Mouse (Mus musculus): ENCODE results near the gene Cygb. TPM values are rescaled to one million over a fixed set of nuclear protein-coding genes. Genes with fewer than 3 reads are reported as not detected.
"Not testable (repeated sequence)": the region's sequence is repeated elsewhere in the genome, so short reads cannot be mapped to it uniquely, and the experiment has no call there.

The Cygb gene
- polyA plus RNA-seq, 1 experiment from 2014 or later: 3.5 TPM

DNA sequence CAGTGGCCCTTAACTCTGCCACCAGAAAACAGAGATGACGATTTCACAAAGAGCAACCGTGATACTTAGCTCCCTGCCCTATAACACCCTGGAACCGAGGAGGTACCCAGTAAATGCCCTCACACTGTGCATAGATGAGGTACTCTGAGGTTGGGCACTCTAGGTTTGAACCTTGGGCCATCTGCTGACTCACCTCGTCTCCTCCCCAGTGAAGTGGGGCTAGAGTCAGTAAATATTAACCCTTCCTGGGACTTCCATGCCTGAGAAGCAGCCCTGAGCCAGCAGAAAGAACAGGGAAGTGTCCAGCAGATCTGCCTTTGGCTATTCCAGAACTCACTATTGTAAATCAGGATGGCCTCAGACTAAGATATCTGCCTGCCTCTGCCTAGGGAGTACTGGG lies 29.7 kb upstream of the Cygb start:
- H3K36me3 ChIP-seq: peaks cover 46% of the 10 kb centered on the region
- no peak overlapping the region for H3K4me3 ChIP-seq
- H3K4me2 ChIP-seq (replicated peaks): no peak overlapping the region
- ATAC-seq (ENCODE audit: low FRiP score, low read depth): no peak
- WGBS: 88% methylated on average over 4 of the region's 4 CpGs
- H3K9ac ChIP-seq (replicated peaks): no peak overlapping the region
- H3K27ac ChIP-seq (replicated peaks): no peak overlapping the region
- no peaks in the 10 kb centered on the region for H3K27me3 ChIP-seq
- no peaks in the 10 kb centered on the region for H3K9me3 ChIP-seq
- H3K4me1 ChIP-seq: no peaks in the 10 kb centered on the region

DNA sequence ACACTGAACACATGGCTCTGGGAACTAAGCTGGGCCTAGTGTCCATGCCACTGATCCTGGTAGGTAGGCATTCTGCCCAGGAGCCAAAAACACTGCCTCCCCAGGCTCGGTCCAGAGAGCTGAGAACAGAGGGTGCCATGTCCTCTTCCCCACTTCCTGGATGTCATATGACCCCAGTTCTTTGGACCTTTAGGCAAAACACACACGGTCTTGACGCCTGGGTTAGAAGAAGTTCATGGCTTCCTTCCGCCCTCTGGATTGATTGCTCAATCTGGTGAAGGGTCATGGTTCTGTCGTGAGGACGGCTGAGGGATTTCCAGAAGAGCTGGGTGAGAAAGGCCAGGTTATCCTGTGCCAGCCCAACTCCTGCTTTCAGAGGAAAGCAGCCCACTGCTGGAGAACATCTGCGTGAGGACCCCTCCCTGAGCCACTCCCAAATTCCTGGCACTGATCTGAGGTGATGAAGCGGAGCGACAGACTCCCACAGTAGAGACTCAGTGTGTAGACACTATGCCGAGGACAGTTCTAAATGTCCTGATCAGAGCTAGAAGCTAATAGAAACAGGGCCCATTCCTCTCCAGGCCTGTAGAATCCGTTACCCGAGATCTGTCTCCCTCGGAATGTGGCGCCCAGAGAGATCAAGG lies 28.5 kb upstream of the Cygb start:
- no peak overlapping the region for H3K27ac ChIP-seq (replicated peaks)
- H3K4me2 ChIP-seq (replicated peaks): no peak overlapping the region
- no peaks in the 10 kb centered on the region for H3K9me3 ChIP-seq
- peaks cover 56% of the 10 kb centered on the region for H3K36me3 ChIP-seq
- no peak overlapping the region for H3K4me3 ChIP-seq
- no peak overlapping the region for H3K9ac ChIP-seq (replicated peaks)
- no peaks in the 10 kb centered on the region for H3K4me1 ChIP-seq
- 83% methylated on average over 14 of the region's 14 CpGs for WGBS
- no peak for ATAC-seq (ENCODE audit: low FRiP score, low read depth)
- H3K27me3 ChIP-seq: no peaks in the 10 kb centered on the region

DNA sequence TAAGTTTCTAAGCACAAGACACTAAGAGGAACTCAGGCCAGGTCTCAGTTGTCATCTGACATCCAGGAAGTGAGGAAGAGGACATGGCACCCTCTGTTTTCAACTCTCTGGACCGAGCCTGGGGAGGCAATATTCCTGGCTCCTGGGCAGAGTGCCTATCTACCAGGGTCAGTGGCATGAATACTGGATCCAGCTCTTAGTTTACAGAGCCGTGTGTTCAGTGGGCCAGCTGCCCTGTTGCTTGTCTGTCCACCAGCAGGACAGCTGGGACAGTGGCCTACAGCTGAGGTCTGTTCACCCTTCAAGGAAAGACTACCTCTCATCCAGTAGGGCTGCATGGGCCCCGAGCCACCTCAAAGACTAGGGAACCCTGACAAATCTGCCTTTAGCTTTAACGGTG lies 27.0 kb upstream of the Cygb start:
- H3K27me3 ChIP-seq: no peaks in the 10 kb centered on the region
- no peaks in the 10 kb centered on the region for H3K4me1 ChIP-seq
- no peak overlapping the region for H3K9ac ChIP-seq (replicated peaks)
- H3K4me2 ChIP-seq (replicated peaks): no peak overlapping the region
- WGBS: 87% methylated on average over 4 of the region's 4 CpGs
- no peak overlapping the region for H3K27ac ChIP-seq (replicated peaks)
- H3K36me3 ChIP-seq: peaks cover 71% of the 10 kb centered on the region
- H3K9me3 ChIP-seq: no peaks in the 10 kb centered on the region
- no peak overlapping the region for H3K4me3 ChIP-seq
- ATAC-seq (ENCODE audit: low FRiP score, low read depth): no peak

DNA sequence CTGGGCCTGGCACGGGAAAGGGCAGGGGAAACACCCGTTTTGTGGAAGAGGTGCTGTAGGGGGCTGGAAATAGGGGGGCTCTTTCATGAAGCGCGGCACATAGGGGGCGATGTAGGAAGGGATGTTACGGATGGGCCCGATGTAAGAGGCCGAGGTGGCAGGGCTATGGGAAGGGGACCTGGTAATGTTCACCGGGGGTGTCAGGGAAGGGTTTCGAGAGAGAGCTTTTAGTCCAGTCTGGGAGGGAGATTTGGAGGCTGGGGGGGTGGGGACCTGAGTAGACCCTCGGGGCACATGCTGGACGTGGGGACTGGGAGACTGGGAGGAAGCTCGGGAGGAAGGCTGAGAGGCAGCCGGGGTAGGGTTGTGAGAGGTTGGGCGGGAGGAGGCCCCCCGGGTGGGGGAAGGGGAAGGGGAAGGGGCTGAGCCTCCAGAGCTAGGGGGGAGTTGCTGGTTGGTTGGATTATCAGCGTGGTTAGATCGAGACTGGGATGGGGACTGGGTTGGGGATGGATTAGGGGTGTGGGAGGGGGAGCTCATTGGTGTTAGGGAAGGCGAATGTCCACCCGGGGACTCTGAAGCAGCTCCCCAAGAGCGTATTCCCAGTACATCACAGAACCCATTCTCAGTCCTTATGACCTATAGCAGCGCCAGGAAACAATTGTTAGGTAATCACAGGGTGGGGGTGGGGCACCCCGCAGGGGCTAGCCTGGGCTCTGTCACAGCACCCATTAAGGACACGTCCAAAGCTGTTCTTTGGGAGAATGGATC lies 26.4 kb upstream of the Cygb start:
- H3K4me3 ChIP-seq: no peak overlapping the region
- H3K27me3 ChIP-seq: no peaks in the 10 kb centered on the region
- H3K4me2 ChIP-seq (replicated peaks): no peak overlapping the region
- 73% methylated on average over 24 of the region's 24 CpGs for WGBS
- H3K27ac ChIP-seq (replicated peaks): no peak overlapping the region
- no peak for ATAC-seq (ENCODE audit: low FRiP score, low read depth)
- no peaks in the 10 kb centered on the region for H3K9me3 ChIP-seq
- no peak overlapping the region for H3K9ac ChIP-seq (replicated peaks)
- no peaks in the 10 kb centered on the region for H3K4me1 ChIP-seq
- H3K36me3 ChIP-seq: peaks cover 74% of the 10 kb centered on the region

DNA sequence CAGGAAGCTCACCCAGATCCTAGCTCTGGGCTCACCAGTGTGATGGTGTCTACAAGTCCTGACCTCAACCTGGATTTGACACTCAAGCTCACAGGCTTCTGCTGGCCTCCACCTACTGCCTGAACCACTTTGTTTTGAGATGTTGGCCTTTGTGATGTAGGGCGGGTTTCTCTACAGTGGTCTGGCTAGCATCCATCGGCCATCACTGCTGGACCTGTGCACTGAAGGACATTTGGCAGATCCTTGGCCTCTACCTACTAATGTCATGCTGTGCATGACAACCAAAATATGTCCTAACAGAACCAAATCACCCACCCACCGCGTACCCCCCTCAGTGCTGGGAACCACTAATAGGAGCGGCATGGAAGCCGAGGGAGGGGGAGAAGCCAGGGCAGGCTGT lies 25.0 kb upstream of the Cygb start:
- 97% methylated on average over 6 of the region's 6 CpGs for WGBS
- no peak for ATAC-seq (ENCODE audit: low FRiP score, low read depth)
- Histone ChIP-seq H3K36me3 (peaks cover 76% of the 10 kb centered on the region), H3K27ac (replicated peaks) (no peak overlapping the region), H3K4me1 (peaks cover 4% of the 10 kb centered on the region; the same call in 1 of the 2 replicates), H3K9ac (replicated peaks) (no peak overlapping the region), H3K4me3 (no peak overlapping the region), H3K27me3 (no peaks in the 10 kb centered on the region), H3K4me2 (replicated peaks) (no peak overlapping the region), H3K9me3 (no peaks in the 10 kb centered on the region)

DNA sequence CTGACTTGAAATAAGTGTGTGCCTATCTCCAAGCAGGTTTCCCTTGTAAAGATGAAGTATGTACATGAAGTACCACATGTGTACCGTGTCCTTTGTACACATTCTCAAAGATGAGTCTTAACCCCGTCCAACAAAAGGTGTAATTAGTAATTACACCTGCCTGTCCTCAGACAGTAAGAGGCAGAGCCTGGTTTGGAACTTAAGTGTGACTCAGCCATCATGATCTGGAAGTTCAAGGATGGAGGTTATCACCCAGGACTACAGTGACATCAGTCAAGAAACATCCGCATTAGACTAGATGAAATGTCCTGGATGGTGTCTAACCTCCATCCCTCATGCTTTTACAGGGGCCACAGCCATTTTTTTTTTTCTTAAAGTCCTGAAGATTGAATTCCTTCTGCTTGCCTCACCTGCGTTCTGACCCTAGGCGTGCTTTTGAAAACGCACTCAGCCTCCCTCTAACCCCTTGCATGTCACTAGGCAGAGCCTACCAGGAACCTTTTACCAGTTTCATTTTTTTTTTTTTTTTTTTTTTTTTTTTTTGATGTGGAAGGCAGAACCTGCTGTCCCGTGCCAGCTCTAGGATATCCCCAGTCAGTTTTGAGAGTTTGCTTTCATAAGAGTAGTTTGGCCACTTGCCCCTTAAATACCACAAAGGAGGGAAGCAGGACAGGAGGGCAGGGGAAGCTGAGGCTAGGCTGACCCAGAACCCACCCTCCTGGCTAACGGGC lies 23.8 kb upstream of the Cygb start:
- Histone ChIP-seq H3K4me3 (no peak overlapping the region), H3K4me2 (replicated peaks) (no peak overlapping the region), H3K9me3 (no peaks in the 10 kb centered on the region), H3K9ac (replicated peaks) (no peak overlapping the region), H3K4me1 (peaks cover 14% of the 10 kb centered on the region), H3K27me3 (no peaks in the 10 kb centered on the region), H3K36me3 (peaks cover 78% of the 10 kb centered on the region), H3K27ac (replicated peaks) (no peak overlapping the region)
- WGBS: 88% methylated on average over 8 of the region's 8 CpGs
- ATAC-seq (ENCODE audit: low FRiP score, low read depth): no peak

DNA sequence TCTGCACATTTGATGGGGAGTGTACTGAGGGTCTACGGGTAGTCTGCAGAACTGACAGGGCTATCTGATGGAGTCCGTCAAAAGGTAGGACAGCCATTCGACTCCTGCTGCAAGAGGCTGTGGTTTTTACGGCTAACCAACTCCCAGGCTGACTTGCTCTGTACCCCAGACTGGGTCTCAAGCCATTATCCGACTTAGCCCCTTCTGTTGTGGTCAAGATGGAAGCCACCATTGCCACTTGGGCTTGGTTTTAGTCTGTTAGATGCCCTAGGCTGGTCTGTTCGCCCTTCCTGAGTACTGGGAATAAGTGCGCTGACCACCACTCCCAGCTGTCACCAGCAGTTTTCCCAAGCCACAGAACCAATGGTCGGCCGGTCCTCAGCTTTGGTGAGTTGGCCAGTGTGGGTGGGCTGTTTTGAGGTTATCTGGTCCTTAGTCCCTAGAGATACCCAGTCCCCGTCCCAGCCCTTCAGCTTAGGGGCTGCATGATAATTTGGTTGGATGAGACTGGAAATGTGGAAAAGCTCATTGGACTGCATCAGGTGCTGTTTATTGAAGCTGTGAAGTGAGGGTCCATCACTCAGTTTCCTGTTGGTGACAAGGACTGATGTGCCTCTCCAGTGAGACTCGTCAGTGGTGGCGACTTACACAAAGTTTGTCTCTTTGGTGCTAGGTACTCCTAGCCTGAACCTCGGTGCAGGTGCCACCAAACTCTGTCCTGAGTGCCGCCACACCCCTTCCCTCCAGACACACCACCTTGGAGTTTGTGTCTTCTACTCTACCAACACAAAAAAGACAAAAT lies 22.3 kb upstream of the Cygb start:
- Histone ChIP-seq H3K27me3 (no peaks in the 10 kb centered on the region), H3K36me3 (peaks cover 67% of the 10 kb centered on the region), H3K4me2 (replicated peaks) (no peak overlapping the region), H3K4me3 (no peak overlapping the region), H3K9ac (replicated peaks) (no peak overlapping the region), H3K9me3 (no peaks in the 10 kb centered on the region), H3K4me1 (peaks cover 22% of the 10 kb centered on the region), H3K27ac (replicated peaks) (no peak overlapping the region)
- ATAC-seq (ENCODE audit: low FRiP score, low read depth): no peak
- 93% methylated on average over 14 of the region's 14 CpGs for WGBS

DNA sequence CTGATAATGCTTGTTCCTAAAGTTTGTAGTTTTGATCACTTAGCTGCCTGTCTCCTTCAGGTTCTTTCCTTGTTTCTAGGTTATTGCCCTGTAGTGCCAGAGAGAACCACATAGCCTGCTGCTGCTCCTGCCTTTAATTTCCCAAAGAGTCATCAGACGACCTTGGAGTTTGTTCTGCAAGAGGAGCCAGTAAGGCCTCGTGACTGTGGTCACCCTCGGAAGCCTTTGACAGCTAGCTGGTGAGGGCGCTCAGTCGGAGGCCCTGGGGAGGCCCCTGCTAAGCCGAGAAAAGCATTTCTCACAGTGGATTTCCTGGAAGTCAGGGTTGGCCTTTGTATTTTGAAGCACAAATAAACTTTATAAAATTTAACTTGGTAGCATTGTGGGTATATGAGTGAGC lies 21.3 kb upstream of the Cygb start:
- H3K27me3 ChIP-seq; H3K9ac ChIP-seq (replicated peaks); H3K27ac ChIP-seq (replicated peaks); ATAC-seq (ENCODE audit: low FRiP score, low read depth); H3K4me3 ChIP-seq; H3K9me3 ChIP-seq; H3K4me2 ChIP-seq (replicated peaks): not testable (repeated sequence)
- Histone ChIP-seq H3K36me3 (peaks cover 61% of the 10 kb centered on the region), H3K4me1 (peaks cover 27% of the 10 kb centered on the region)
- whole genome bisulfite sequencing: 82% methylated on average over 6 of the region's 6 CpGs

DNA sequence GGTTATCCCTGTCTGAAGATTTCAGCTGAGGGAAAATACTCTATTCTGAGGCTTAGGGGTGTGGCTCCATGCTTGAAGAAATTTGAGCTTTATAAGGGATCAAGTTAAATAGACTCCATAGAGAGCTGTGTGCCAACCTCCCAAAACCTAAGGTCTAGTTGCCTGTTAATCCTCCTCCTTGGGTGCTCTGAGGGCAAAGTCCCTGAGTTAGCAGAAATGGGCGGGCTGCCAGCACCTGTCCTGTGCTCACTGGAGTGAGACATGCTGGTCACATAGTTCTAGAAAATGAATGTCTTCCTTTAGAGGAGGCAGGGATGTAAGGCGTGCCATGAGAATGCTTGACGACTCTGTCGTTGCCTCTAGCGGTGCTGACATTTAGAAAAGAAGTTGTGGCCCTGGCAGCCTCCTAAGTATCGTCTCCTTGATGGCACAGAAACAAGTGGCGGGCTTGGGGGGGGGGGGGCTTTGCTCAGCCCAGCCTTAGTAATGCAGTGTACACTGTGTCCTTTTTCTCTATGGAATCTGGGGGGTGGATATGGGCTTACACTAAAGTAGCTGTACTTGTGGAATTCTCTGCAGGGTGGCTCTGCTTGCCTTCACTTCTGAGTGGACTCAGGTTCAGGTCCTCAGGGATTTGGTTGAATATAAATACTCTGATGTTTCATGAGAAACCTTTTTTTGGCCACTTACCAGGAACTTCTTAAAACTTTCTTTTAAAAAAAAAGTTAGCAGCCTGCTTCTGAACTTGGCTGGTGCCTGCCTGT lies 20.7 kb upstream of the Cygb start:
- H3K4me2 ChIP-seq (replicated peaks): no peak overlapping the region
- H3K9me3 ChIP-seq: no peaks in the 10 kb centered on the region
- peaks cover 27% of the 10 kb centered on the region for H3K4me1 ChIP-seq
- no peak for ATAC-seq (ENCODE audit: low FRiP score, low read depth)
- peaks cover 61% of the 10 kb centered on the region for H3K36me3 ChIP-seq
- H3K9ac ChIP-seq (replicated peaks): no peak overlapping the region
- WGBS: 83% methylated on average over 7 of the region's 7 CpGs
- no peaks in the 10 kb centered on the region for H3K27me3 ChIP-seq
- no peak overlapping the region for H3K27ac ChIP-seq (replicated peaks)
- H3K4me3 ChIP-seq: no peak overlapping the region

DNA sequence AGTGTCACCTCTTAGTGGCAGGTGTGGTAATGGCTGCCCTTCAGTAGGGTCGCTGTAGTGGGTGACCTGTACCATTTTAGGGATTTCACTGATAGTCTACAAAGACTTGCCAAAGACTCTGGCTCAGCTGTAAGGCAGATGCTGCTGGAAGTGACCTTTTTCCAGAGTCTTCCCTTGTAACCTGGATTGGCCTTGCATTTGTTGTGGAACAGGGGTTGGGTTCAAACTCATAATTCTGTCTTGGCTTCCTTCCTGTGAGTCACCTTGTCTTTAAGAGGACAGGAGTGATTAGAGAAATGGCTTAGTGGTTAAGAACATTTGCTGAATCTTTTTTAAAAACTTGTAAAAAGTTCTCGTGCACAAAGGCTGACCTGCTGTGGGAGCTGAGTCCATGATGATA lies 19.3 kb upstream of the Cygb start:
- Histone ChIP-seq H3K36me3 (peaks cover 50% of the 10 kb centered on the region), H3K9ac (replicated peaks) (no peak overlapping the region), H3K9me3 (no peaks in the 10 kb centered on the region), H3K27me3 (no peaks in the 10 kb centered on the region), H3K4me3 (no peak overlapping the region), H3K4me2 (replicated peaks) (peak overlapping the region; percentile 91; the same call in 1 of the 2 replicates), H3K27ac (replicated peaks) (no peak overlapping the region), H3K4me1 (peaks cover 31% of the 10 kb centered on the region)
- WGBS: 91% methylated on average over 2 of the region's 2 CpGs
- ATAC-seq (ENCODE audit: low FRiP score, low read depth): no peak

DNA sequence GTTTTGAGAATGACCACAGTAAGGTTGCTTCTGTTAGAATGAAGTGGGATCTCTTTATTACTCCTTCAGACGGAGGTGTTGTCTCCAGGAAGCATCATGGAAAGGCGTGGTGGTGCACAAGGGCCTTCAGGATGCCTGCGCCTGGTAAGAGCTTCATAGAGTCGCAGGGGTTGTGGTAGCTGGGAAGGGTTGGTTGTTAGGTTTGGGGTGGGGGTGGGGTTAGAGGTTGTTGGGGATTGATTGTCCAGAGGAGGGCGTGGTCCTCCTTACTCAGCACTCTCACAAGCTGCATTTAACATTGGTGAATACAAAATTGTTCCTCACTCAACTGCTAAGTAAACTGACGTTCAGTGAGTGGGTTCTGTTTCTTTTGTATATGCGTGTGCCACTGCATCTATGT lies 18.5 kb upstream of the Cygb start:
- peaks cover 44% of the 10 kb centered on the region for H3K36me3 ChIP-seq
- H3K9ac ChIP-seq (replicated peaks): peak overlapping the region; percentile 84
- H3K27me3 ChIP-seq: no peaks in the 10 kb centered on the region
- no peaks in the 10 kb centered on the region for H3K9me3 ChIP-seq
- H3K4me1 ChIP-seq: peaks cover 31% of the 10 kb centered on the region
- 26% methylated on average over 7 of the region's 7 CpGs for WGBS
- no peak overlapping the region for H3K27ac ChIP-seq (replicated peaks)
- no peak for ATAC-seq (ENCODE audit: low FRiP score, low read depth)
- H3K4me3 ChIP-seq: peak overlapping the region; percentile 70
- H3K4me2 ChIP-seq (replicated peaks): peak overlapping the region; percentile 91
